Mouse (Mus musculus) bone marrow macrophage, adult 2 months (primary cell): ENCODE data around the gene Mecr.

Experiments used
- CTCF ChIP-seq: IDR thresholded peaks from 2 replicates; pipeline ENCODE4 v1.5.1; 2012; ENCODE audit warnings: low read depth, mild to moderate bottlenecking, low read length, moderate library complexity
- POLR2A ChIP-seq: IDR thresholded peaks from 2 replicates; pipeline ENCODE4 v1.6.1; 2012; ENCODE audit warnings: mild to moderate bottlenecking, low read depth, low read length, borderline replicate concordance

GRCm38 (mm10) chr4:131872672-131873292 lies 29.5 kb downstream of the Mecr start:
- TF ChIP-seq POLR2A (no peak), CTCF (no peak)
